Mouse (Mus musculus) cerebellum, adult 8-10 months (tissue): Measurements from ENCODE around the gene Dnase1l2.
A peak's percentile ranks its signal among the peaks of the same experiment; 100 is the strongest.
"Not testable (repeated sequence)": the region's sequence is repeated elsewhere in the genome, so short reads cannot be mapped to it uniquely, and the experiment has no call there.

Experiments used
- DNase-seq: peaks from one replicate; pipeline ENCODE4 v3.0.0; 2022

Dnase1l2 gene

GRCm38 (mm10) chr17:24427170-24427557 lies 15.7 kb downstream of the Dnase1l2 start:
- DNase-seq = no peak

GRCm38 (mm10) chr17:24426471-24427169 lies 16.3 kb downstream of the Dnase1l2 start, which contains the start of gene Eci1:
Eci1 (plus strand) TSS chr17:24426641.
- peak; percentile 95 for DNase-seq

GRCm38 (mm10) chr17:24425905-24426304 lies 17.0 kb downstream of the Dnase1l2 start:
- no peak for DNase-seq

DNA sequence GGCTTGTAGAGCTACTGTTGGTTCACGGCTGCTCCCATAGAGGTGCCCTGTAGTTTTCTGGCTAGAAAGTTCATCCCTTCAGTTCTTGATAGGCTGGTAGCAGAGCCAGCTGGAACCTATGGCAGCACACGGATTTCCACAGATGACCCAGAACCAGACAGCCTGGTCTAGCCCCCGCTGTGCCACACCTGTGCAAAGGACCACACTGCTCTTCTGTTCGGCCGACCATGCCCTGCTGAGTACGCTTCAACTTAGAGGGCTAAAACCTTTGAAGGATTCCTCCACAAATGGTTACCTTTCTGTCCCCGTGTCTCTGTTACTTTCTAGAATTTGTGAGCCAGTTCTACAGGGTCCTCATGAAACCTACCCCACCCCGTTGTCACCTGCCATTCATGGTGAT lies 17.6 kb downstream of the Dnase1l2 start:
- DNase-seq = not testable (repeated sequence)

- DNase-seq = no peak
These were observed 18.4 kb downstream of the Dnase1l2 start for GRCm38 (mm10) chr17:24424489-24424888.

DNA sequence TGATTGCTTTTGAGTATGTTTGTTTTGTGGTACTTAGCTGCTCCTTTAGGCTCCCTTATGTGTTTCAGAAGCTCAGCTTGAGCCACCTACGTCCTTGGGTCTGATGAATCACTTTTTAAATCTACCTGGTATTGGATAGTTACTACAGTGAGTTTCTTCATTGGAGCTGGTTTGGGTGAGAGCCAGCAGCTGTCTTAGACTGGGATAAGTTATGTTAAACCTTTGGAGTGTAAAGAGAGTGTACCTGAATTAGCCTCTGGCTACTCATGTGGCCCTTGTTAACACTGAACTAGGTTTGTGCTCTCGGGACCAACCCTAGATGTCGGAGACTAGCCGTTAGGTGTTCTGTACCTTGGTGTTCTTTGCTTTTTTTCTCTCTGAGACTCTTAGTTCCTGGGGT lies 19.8 kb downstream of the Dnase1l2 start:
- no peak for DNase-seq

DNA sequence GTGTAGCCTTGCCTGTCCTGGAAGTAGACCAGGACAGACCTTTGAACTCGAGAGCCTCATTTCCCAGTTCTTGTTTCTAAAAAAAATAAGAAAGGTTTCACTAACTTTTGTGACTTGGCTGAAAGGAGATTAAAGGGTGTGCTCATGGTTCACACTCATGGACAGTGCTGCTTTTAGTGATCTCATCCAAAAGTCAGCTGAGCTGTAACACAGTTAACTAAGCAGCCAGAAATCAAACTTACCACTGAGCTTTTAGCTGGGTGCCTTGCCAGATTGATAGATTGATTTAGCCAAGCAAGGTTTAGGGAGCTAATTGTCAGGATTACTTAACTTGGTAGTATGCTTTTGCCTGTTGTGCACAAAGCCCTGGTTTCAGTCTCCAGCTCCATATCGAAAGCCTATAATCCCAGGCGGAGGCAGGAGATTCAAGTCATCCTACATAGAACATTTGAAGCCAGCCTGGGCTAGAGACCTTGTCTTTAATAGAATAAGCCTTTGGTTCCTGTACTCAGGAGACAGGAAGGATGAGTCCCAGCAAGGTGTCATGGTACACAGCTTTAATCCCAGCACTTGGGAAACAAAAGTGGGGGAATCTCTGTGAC lies 26.8 kb downstream of the Dnase1l2 start:
- no peak for DNase-seq

DNA sequence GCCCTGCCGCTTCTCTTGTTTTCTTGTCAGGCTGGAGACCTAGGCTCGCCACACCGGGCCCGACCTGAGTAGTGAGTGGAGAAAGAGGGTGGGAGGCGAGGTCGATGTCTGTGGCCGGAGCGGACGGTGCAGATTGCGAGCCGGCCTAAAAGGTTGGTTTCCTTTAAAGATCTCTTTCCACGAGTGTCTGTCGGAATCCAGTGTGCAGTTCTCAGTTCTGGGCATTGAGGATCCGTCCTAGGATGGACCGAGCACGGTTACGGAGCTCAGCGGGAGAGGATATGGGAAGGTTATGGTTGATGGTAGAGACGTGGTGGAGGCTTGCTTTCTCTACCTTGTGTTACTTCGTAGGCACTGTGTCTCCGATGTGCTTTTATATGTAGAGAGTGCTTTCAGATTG lies 27.9 kb downstream of the Dnase1l2 start:
- no peak for DNase-seq

GRCm38 (mm10) chr17:24414230-24414976 lies 28.5 kb downstream of the Dnase1l2 start, which contains the start of gene Rnps1:
Rnps1 (plus strand) TSS chr17:24414565.
- DNase-seq = peak; percentile 87

DNA sequence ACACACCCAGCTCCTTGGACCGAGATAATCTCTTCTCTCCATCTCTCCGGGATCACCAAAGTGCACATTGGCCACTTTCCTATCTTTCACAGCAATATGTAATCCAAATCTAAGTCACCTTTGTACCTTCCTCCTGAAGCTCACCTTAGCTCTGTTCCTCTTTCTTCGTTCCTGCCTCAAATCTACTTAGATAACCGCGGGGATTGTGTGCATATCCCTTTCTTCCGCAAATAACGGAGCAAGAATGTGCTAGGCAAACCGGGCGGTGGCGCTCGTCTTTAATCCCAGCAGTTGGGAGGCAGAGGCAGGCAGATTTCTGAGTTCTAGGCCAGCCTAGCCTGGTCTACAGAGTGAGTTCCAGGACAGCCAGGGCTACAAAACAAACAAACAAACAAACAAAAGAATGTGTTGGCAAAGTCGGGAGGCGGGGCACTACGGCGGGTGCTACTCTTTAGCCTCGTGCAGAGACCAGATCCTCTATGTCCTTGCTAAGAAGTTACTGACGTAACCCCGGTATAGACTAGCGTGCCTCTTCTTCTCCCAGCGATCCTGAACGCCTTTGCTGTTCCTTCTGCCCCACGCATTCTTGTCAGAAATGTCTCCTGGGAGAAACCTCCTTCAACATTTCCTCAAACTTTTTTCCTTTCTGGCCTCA lies 29.2 kb downstream of the Dnase1l2 start:
- no peak for DNase-seq

- peak; percentile 48 for DNase-seq
These were observed 35.6 kb downstream of the Dnase1l2 start for GRCm38 (mm10) chr17:24407116-24407803.

- no peak for DNase-seq
These were observed 40.5 kb downstream of the Dnase1l2 start for GRCm38 (mm10) chr17:24402371-24402770.

DNA sequence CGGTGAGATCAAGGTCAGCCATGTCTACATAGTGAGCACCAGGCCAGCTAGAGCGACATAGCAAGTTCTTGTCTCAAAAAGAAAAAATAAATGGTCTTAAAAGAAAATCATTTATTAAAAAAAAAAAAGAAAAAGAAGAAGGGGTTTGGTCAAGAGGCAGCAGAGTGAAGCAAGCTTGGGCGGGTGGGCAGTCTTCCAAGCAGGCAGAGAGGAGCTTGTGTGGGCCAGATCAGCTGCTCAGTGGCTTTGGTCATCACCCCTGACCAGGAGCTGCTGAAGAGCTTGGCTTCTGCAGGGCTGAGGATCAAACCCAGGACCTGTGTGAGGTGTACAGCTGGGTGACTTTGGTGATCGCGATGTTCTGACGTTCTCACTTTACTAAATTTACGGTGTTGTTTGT lies 48.4 kb downstream of the Dnase1l2 start:
- DNase-seq = no peak

GRCm38 (mm10) chr17:24393527-24393926 lies 49.4 kb downstream of the Dnase1l2 start:
- DNase-seq = no peak

GRCm38 (mm10) chr17:24391149-24391548 lies 51.8 kb downstream of the Dnase1l2 start:
- no peak for DNase-seq
